Mouse (Mus musculus): Measurements from ENCODE around the gene Mbnl2.

- TF ChIP-seq CTCF (IDR thresholded peaks at IDR 0.05; ENCODE audit: control insufficient read depth, insufficient read depth, low read length) (no peak), POLR2A (IDR thresholded peaks at IDR 0.05; ENCODE audit: borderline replicate concordance, control insufficient read depth, low read depth, low read length) (no peak)
Measured at GRCm38 (mm10) chr14:120284504-120284903, 9.0 kb downstream of the Mbnl2 start.
